Mouse (Mus musculus) bone marrow, adult 2 months (tissue): ENCODE measurements around the gene Kank1. TPM values are rescaled to one million over a fixed set of nuclear protein-coding genes. Genes with fewer than 3 reads are reported as not detected.

Experiments
- H3K27ac ChIP-seq: fragments of 200-500 bp; 2 replicates; pipeline ENCODE4 v1.5.1; 2012; ENCODE audit warnings: low read depth, mild to moderate bottlenecking, control low read depth, inconsistent platforms, low read length; ENCODE audit not compliant: control insufficient read depth, poor library complexity, insufficient read depth
- H3K4me1 ChIP-seq: fragments of 200-500 bp; 2 replicates; pipeline ENCODE4 v1.6.1; 2011; ENCODE audit warnings: low read length; ENCODE audit not compliant: control insufficient read depth, insufficient read depth
- H3K4me3 ChIP-seq: fragments of 200-500 bp; replicated peaks from 2 replicates; pipeline ENCODE3; 2011; ENCODE audit warnings: mild to moderate bottlenecking, low read depth, low read length, control low read depth; ENCODE audit not compliant: control insufficient read depth
- CTCF ChIP-seq: fragments of 200-500 bp; IDR thresholded peaks from 2 replicates; pipeline ENCODE4 v1.5.1; 2011; ENCODE audit warnings: low read length, control low read depth; ENCODE audit not compliant: control insufficient read depth, insufficient read depth
- POLR2A ChIP-seq: fragments of 200-500 bp; IDR thresholded peaks from 2 replicates; pipeline ENCODE4 v1.6.1; 2011; ENCODE audit warnings: low read depth, mild to moderate bottlenecking, control low read depth, low read length, borderline replicate concordance; ENCODE audit not compliant: control insufficient read depth
- WGBS: fragments of 180-500 bp; shearing (Covaris S2); methylation state at CpG from one replicate; pipeline ENCODE4 v1.1.7; 2018; 5-methylcytosine and 5-hydroxymethylcytosine counted together
- polyA plus RNA-seq: library from polyadenylated mRNA; stranded (reverse); fragments of >200 nt; gene quantifications from 2 replicates; pipeline ENCODE4 v1.2.4, GENCODE M21; 2011; ENCODE audit warnings: low replicate concordance; ENCODE audit not compliant: missing spikeins, insufficient read depth, insufficient read length

The Kank1 gene
- polyA plus RNA-seq, 1 experiment: 6.8 TPM

GRCm38 (mm10) chr19:25439807-25440206 lies 203.0 kb downstream of the Kank1 start:
- Histone ChIP-seq H3K4me1 (no peaks in the 10 kb centered on the region), H3K27ac (no peak overlapping the region), H3K4me3 (no peak overlapping the region)
- TF ChIP-seq CTCF: no peak
- WGBS: 84% methylated on average over 6 of the region's 6 CpGs

- WGBS: 73% methylated on average over 4 of the region's 4 CpGs
- Histone ChIP-seq H3K4me3 (no peak overlapping the region), H3K4me1 (no peaks in the 10 kb centered on the region; the same call in 1 of the 2 replicates), H3K27ac (no peak overlapping the region)
- TF ChIP-seq POLR2A (no peak), CTCF (no peak)
Observed at GRCm38 (mm10) chr19:25440736-25441135, 204.0 kb downstream of the Kank1 start.

GRCm38 (mm10) chr19:25445054-25445453 lies 208.3 kb downstream of the Kank1 start:
- TF ChIP-seq POLR2A (no peak), CTCF (peak; percentile 55)
- no peak overlapping the region for H3K4me3 ChIP-seq
- H3K4me1 ChIP-seq: no peaks in the 10 kb centered on the region; the same call in 1 of the 2 replicates
- WGBS: 21% methylated on average over 7 of the region's 7 CpGs
- no peak overlapping the region for H3K27ac ChIP-seq

DNA sequence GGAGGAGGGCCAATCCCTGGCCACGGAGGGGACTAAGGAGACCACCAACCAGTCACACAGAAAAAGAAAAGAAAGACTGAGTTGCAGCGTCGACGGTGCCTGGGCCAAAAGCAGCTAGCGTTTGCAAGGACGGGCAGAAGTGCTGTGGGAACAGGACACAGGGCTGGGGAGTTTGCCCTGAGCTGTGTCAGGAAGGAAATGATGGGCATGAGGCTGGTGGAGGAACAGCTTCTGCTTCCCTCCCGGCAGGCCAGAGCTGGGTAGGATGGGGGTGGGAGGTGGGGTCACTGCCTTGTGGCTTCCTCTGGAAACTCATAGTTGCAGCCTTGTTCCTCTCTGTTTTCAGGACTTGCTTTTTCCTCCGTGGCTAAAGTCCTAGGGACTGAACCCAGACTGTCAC lies 209.1 kb downstream of the Kank1 start:
- Histone ChIP-seq H3K4me1 (no peaks in the 10 kb centered on the region; the same call in 1 of the 2 replicates), H3K27ac (no peak overlapping the region), H3K4me3 (no peak overlapping the region)
- TF ChIP-seq POLR2A: no peak
- no peak for TF ChIP-seq CTCF
- WGBS: 5% methylated on average over 8 of the region's 8 CpGs

DNA sequence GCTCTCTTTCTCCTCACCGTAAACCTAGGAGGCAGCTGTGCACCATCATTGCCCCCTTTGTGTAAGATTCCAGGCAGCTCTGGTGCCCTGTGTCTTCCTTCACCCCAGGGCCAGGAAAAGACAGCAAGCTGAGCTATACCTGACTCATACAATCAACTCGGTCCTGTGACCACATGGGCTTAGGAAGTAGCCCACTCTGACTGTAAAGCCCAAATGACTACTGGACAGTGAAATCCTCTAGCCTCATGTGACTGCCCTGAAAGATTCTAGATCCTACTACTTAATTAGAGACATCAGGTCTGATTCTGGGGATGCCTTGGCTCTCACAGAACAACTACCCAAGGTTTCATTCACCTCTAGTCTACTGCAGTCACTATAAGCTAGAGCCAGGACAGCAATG lies 209.9 kb downstream of the Kank1 start:
- Histone ChIP-seq H3K4me1 (no peaks in the 10 kb centered on the region; the same call in 1 of the 2 replicates), H3K4me3 (no peak overlapping the region), H3K27ac (no peak overlapping the region)
- no peak for TF ChIP-seq POLR2A
- no peak for TF ChIP-seq CTCF
- 59% methylated on average over 2 of the region's 2 CpGs for WGBS

GRCm38 (mm10) chr19:25447373-25447772 lies 210.6 kb downstream of the Kank1 start:
- Histone ChIP-seq H3K4me1 (no peaks in the 10 kb centered on the region; the same call in 1 of the 2 replicates), H3K27ac (no peak overlapping the region), H3K4me3 (no peak overlapping the region)
- 72% methylated on average over 5 of the region's 5 CpGs for WGBS
- no peak for TF ChIP-seq POLR2A
- TF ChIP-seq CTCF: no peak

DNA sequence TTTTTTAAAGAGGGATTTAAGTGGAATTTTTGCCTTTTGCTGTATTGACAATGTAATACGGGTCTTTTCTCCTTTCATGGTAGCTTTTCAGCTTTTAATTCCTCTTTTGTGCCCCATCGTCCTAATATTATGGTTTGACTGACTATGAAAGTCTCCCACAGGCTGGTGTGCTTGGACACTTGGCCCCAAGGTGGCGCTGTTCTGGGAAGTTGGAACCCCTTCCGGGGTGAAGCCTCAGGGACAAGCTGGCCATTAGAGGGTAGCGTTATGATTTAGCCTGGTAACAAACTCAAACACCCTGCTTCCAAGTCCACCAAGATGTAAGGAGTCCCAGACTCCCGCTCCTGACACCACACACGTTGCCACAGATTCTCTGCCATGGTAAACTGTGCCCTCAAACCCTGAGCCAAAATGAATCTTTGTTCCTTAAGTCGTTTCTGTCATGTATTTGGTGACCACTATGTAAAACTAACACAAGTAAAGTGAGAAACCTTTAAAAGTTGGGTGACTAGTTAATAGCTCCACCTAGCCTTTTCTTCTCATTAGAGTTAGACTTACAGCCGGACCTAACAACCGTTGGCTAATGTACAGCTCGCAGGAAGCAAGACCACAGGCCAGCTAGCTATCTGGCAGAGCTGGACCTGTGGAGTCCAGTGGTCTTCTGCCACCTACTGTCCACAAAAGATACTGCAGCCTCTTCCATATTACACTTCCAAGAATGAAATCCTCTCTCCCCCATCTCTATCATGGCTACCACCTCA lies 214.3 kb downstream of the Kank1 start:
- Histone ChIP-seq H3K4me3 (no peak overlapping the region), H3K4me1 (no peaks in the 10 kb centered on the region), H3K27ac (no peak overlapping the region)
- TF ChIP-seq CTCF (peak; percentile 65), POLR2A (no peak)
- 24% methylated on average over 11 of the region's 11 CpGs for WGBS

- no peak overlapping the region for H3K4me3 ChIP-seq
- 79% methylated on average over 5 of the region's 5 CpGs for WGBS
- H3K4me1 ChIP-seq: no peaks in the 10 kb centered on the region
- no peak for TF ChIP-seq CTCF
- TF ChIP-seq POLR2A: no peak
- no peak overlapping the region for H3K27ac ChIP-seq
Observed at GRCm38 (mm10) chr19:25453146-25453545, 216.4 kb downstream of the Kank1 start.

- Histone ChIP-seq H3K4me1 (no peaks in the 10 kb centered on the region), H3K4me3 (no peak overlapping the region), H3K27ac (no peak overlapping the region)
- TF ChIP-seq CTCF (no peak), POLR2A (no peak)
- 84% methylated on average over 8 of the region's 8 CpGs for WGBS
Observed at GRCm38 (mm10) chr19:25460760-25461159, 224.0 kb downstream of the Kank1 start.
